Mouse (Mus musculus) small intestine, adult 2 months (tissue): ENCODE results near the gene Smurf2. TPM values are rescaled to one million over a fixed set of nuclear protein-coding genes. Genes with fewer than 3 reads are reported as not detected.

ENCODE experiments used
- H3K27ac ChIP-seq: fragments of 200-500 bp; 2 replicates; pipeline ENCODE4 v1.5.1; 2012; ENCODE audit warnings: low read depth, low read length, control low read depth, inconsistent platforms; ENCODE audit not compliant: insufficient read depth
- H3K27me3 ChIP-seq: fragments of 200-500 bp; 2 replicates; pipeline ENCODE4 v1.6.1; 2012; ENCODE audit warnings: mild to moderate bottlenecking, moderate library complexity, low read length, inconsistent platforms; ENCODE audit not compliant: control insufficient read depth, insufficient read depth
- H3K36me3 ChIP-seq: fragments of 200-500 bp; 2 replicates; pipeline ENCODE4 v1.6.1; 2012; ENCODE audit warnings: mild to moderate bottlenecking, low read length, control low read depth, inconsistent platforms; ENCODE audit not compliant: control insufficient read depth, insufficient read depth
- H3K4me1 ChIP-seq: fragments of 200-500 bp; 2 replicates; pipeline ENCODE4 v1.6.1; 2012; ENCODE audit warnings: low read length, inconsistent platforms, mixed read lengths; ENCODE audit not compliant: control insufficient read depth, insufficient read depth, insufficient read length
- H3K4me3 ChIP-seq: fragments of 200-500 bp; 2 replicates; pipeline ENCODE4 v1.5.1; 2012; ENCODE audit warnings: low read depth, mild to moderate bottlenecking, control low read depth, inconsistent platforms, low read length, moderate library complexity
- CTCF ChIP-seq: fragments of 200-500 bp; IDR thresholded peaks from 2 replicates; pipeline ENCODE4 v1.5.1; 2012; ENCODE audit warnings: low read depth, mild to moderate bottlenecking, control low read depth, inconsistent platforms, low read length, moderate library complexity, mixed read lengths; ENCODE audit not compliant: insufficient replicate concordance, insufficient read length; ENCODE audit errors: extremely low read depth
- POLR2A ChIP-seq: fragments of 200-500 bp; IDR thresholded peaks from 2 replicates; pipeline ENCODE4 v1.6.1; 2012; ENCODE audit warnings: low read depth, mild to moderate bottlenecking, control low read depth, inconsistent platforms, low read length, moderate library complexity
- WGBS: fragments of 180-500 bp; shearing (Covaris S2); methylation state at CpG from one replicate; pipeline ENCODE4 v1.1.7; 2018; 5-methylcytosine and 5-hydroxymethylcytosine counted together
- polyA plus RNA-seq: library from polyadenylated mRNA; depleted of rRNA; stranded (reverse); fragments of >200 nt; gene quantifications from 2 replicates; pipeline ENCODE4 v1.2.3, GENCODE M21; 2012

Gene Smurf2
- polyA plus RNA-seq, 1 experiment: 5.9 TPM

DNA sequence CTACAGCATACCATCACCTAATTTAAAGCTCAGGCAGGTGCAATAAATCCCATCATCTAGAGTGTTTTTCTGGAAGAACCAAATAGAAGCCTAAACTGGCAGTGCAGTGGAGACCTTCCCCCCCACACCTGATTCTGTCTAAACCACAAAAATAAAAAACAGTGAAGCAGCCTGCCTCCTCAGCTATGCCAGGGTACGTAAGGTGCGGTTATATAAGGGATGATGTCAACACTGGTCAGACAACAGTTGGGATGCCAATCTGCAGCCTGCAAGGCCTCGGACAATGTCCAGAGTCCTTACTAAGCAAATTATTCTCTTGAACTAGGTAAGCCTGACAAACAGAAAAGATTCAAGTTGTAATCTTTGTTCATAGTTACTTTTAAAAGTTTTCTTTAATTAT is 78.5 kb downstream of the Smurf2 start:
- WGBS: 89% methylated on average over 3 of the region's 3 CpGs
- no peaks in the 10 kb centered on the region for H3K4me1 ChIP-seq
- no peak overlapping the region for H3K27ac ChIP-seq
- peaks cover 50% of the 10 kb centered on the region for H3K36me3 ChIP-seq
- H3K4me3 ChIP-seq: no peak overlapping the region
- H3K27me3 ChIP-seq: no peaks in the 10 kb centered on the region
- TF ChIP-seq CTCF (no peak), POLR2A (no peak)

DNA sequence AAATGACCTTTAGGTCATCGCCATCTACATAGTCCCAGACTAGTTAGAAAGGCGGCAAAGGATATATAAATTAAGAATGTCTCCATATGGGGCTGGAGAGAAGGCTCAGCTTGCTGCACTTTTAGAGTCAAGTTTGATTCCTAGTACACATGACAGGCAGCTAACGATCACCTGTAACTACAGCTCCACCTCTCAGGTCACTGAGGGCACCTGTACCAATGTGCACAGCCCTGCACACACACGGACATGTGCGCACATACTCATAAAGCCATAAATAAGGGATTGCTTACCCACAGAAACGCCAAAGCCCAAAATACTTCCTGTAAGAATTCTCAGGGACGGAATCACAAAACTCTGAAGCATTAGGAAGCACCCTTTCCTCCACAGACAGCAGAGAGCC is 92.4 kb downstream of the Smurf2 start:
- peaks cover 44% of the 10 kb centered on the region for H3K36me3 ChIP-seq
- WGBS: 56% methylated on average over 7 of the region's 7 CpGs
- no peaks in the 10 kb centered on the region; the same call in 1 of the 2 replicates for H3K4me1 ChIP-seq
- H3K27me3 ChIP-seq: no peaks in the 10 kb centered on the region
- TF ChIP-seq CTCF: no peak
- no peak for TF ChIP-seq POLR2A
- no peak overlapping the region for H3K27ac ChIP-seq
- H3K4me3 ChIP-seq: no peak overlapping the region

DNA sequence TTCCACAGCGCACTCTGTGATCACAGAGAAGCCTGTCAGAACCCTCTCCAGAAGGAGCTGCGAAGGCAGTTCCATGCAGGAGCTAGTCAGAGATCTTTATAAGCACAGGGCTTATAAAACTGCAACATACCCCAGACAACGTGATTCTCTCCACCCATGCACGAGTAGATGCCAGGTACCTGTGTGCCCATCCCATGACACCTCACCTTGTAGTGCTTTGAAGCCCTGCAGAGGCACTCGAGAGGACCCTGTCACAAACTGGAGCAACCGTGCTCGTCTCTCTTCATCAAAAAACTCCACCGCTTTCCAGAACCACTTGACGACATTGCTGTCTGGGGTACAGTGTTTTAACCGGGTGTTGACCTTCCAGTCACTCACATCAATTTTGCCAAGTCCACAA is 96.1 kb downstream of the Smurf2 start:
- Histone ChIP-seq H3K4me1 (no peaks in the 10 kb centered on the region; the same call in 1 of the 2 replicates), H3K27ac (no peak overlapping the region), H3K4me3 (no peak overlapping the region), H3K27me3 (no peaks in the 10 kb centered on the region), H3K36me3 (peaks cover 46% of the 10 kb centered on the region)
- TF ChIP-seq CTCF (no peak), POLR2A (no peak)
- 92% methylated on average over 10 of the region's 10 CpGs for WGBS

DNA sequence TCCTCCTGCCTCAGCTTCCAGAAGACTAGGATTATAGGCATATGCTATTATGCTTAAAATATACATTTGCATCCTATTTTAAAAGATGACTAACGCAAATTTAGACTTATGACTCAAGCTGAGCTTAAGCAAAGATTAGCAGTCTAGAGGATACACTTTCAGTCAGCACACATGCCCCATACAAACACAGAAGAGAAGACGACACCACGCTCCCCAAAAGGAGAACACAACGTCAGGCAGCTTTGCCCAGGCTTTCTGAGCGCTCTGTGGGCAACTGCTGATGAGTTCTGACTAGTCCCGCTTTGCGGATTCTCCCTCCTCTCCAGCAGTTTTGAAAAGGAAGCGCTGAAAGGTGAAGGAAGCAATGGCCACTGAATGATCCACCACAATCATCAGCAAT is 96.8 kb downstream of the Smurf2 start:
- H3K4me1 ChIP-seq: no peaks in the 10 kb centered on the region; the same call in 1 of the 2 replicates
- no peak for TF ChIP-seq CTCF
- TF ChIP-seq POLR2A: no peak
- H3K27me3 ChIP-seq: no peaks in the 10 kb centered on the region
- H3K36me3 ChIP-seq: peaks cover 47% of the 10 kb centered on the region
- H3K4me3 ChIP-seq: no peak overlapping the region
- H3K27ac ChIP-seq: no peak overlapping the region
- 96% methylated on average over 8 of the region's 8 CpGs for WGBS

DNA sequence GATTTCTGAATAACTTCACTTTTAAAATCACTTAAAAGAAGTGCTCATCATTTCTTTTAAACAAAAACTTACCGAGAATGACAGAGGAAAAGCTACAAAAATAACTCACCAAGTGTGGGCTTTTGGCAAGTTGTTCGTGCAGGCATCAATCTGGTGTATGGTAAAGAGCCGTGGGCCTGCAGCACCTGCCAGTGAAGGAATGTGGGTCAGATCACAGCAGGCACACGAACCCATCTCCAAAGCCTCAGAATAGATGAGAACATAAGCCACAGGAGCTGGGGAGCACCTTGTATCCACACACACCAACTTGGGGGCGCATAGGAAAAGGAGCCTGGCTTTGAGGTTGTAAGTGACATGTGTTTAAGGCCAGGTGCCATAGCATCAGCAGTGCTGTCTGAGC is 97.6 kb downstream of the Smurf2 start:
- no peaks in the 10 kb centered on the region for H3K4me1 ChIP-seq
- TF ChIP-seq POLR2A (no peak), CTCF (no peak)
- H3K4me3 ChIP-seq: no peak overlapping the region
- no peaks in the 10 kb centered on the region for H3K27me3 ChIP-seq
- H3K27ac ChIP-seq: no peak overlapping the region
- H3K36me3 ChIP-seq: peaks cover 52% of the 10 kb centered on the region
- WGBS: 86% methylated on average over 5 of the region's 5 CpGs

DNA sequence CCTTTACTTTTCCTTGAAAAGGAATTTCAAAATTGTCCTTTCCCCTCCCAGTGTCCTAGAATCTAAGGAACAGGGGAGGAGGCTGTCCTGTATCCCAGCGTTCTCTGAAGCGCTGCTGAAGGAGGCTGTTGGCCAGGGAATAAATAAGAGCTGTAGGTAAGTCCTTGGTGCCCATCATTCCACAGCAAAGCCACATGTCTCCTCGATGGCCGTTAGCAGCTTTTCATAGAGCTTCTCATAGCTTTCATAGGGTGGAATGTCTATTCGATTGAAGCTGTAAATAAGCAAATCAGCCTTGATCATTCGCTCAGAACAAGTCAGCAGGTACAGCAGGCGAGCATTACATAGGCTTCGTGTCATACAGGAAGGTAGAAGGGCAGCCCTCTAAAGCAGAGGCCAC is 98.0 kb downstream of the Smurf2 start:
- no peak overlapping the region for H3K27ac ChIP-seq
- no peaks in the 10 kb centered on the region for H3K27me3 ChIP-seq
- no peak for TF ChIP-seq POLR2A
- no peak for TF ChIP-seq CTCF
- WGBS: 91% methylated on average over 8 of the region's 8 CpGs
- H3K36me3 ChIP-seq: peaks cover 52% of the 10 kb centered on the region
- H3K4me1 ChIP-seq: no peaks in the 10 kb centered on the region
- H3K4me3 ChIP-seq: no peak overlapping the region

- no peak overlapping the region for H3K4me3 ChIP-seq
- H3K27ac ChIP-seq: no peak overlapping the region
- H3K27me3 ChIP-seq: no peaks in the 10 kb centered on the region
- TF ChIP-seq CTCF (no peak), POLR2A (no peak)
- 88% methylated on average over 6 of the region's 6 CpGs for WGBS
- H3K4me1 ChIP-seq: no peaks in the 10 kb centered on the region
- peaks cover 55% of the 10 kb centered on the region for H3K36me3 ChIP-seq
These were observed 99.1 kb downstream of the Smurf2 start for GRCm38 (mm10) chr11:106821397-106821796.

DNA sequence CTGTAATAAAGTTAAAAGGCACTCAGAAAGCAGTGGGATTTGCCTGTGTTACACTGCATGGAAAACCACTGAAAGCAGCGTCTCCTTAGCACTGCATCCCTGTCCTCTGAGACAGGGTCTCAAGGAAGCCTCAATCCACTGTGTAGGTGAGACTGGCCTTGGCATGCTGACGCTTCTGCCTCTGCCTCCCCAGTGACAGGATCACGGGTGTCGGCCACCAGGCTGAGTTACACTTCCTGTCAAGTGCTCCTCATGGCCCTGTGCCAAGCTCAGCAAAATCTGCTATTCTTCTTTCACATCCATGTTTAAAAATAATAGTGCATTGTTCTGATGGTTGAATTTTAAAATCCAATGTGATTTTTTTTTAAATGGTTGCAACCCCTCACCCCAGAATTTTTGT is 99.5 kb downstream of the Smurf2 start:
- H3K27ac ChIP-seq: no peak overlapping the region
- no peak overlapping the region for H3K4me3 ChIP-seq
- no peak for TF ChIP-seq CTCF
- TF ChIP-seq POLR2A: no peak
- WGBS: 61% methylated on average over 4 of the region's 4 CpGs
- no peaks in the 10 kb centered on the region for H3K27me3 ChIP-seq
- no peaks in the 10 kb centered on the region for H3K4me1 ChIP-seq
- peaks cover 55% of the 10 kb centered on the region for H3K36me3 ChIP-seq
